Mouse (Mus musculus) lung, postnatal 36 days (tissue): ENCODE measurements at regions not wholly inside any gene's neighbourhood (a gene's known extent, or its start where the extent isn't known, plus 50 kb on each side); places are given as distances from the start of the nearest gene placed in this dataset.

Experiments used
- DNase-seq: peaks from one replicate; pipeline ENCODE4 v3.0.0; 2022; ENCODE audit warnings: mixed read lengths

DNA sequence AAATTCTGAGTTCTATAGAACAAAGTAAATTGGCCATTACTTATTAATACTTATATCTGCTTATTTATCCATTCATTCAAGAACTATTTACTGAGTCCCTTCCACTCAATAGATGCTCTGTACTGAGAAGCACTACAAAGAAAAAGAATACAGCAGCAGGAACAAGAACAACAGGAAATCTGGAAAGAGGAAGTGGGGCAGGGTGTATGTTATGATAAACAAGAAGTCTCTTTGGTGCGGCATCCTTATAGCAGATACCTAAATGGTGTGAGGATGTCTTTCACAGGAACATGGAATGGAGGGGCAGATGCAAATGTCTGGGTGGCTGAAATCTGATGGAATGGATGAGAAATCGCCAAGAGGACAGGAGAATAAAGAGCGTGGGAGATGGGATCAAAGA is 208.5 kb upstream of the Zc3h12c start:
- DNase-seq: no peak

DNA sequence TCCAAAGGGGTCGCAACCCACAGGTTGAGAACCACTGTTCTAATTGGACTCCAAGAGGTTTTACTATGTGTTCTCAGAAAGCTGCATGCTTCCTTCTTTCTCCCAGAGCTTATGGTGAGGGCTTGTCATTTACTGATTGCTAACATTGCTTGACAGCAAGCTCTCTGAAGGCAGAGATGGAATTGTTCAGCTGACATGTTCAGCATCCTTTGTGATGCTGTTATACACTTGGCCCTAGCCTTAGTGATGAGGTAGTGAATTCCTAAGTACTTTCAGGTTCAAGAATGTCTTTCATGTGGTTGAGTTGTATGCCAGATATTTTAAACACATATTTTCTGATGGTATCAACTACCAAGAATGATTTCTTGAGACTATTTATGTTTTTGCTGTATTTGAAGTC is 202.9 kb upstream of the Zc3h12c start:
- no peak for DNase-seq

DNA sequence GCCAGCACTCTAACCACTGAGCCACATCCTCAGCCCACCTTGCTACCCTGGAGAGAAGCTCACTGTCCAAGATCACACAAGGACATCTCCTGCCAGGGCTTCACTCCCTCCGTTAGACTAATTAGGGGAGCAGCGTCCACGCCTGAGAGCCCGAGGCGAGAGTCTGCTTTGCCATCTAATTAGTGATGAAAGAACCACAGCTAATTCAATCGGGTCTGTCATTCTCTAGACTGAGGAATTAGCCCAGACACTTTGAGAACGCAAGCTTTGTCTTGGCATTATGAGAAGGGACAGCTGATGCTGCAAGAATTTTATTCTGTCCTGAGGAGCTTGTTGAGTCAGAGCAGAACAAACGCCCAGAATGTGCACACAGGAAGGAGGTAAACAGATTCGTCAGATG is 200.5 kb upstream of the Zc3h12c start:
- no peak for DNase-seq

DNA sequence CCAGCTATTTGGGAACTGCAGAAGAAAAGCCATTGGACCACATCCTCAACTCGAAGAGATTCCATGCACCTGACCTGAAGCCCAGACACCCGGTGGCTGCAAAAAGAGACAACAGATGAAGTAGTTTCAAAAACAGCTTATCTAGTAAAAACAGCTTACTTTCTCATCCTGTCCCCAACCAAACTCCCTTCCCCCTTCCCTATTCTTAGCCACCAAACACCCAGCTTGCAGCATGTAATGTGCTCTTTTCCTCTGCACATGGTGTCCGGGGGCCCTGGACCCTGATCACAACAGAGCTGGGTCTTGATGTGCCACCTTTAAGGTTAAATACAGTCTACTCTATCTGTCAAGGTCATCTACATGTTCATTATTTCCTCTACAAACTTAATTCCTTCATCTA is 199.7 kb upstream of the Zc3h12c start:
- no peak for DNase-seq

DNA sequence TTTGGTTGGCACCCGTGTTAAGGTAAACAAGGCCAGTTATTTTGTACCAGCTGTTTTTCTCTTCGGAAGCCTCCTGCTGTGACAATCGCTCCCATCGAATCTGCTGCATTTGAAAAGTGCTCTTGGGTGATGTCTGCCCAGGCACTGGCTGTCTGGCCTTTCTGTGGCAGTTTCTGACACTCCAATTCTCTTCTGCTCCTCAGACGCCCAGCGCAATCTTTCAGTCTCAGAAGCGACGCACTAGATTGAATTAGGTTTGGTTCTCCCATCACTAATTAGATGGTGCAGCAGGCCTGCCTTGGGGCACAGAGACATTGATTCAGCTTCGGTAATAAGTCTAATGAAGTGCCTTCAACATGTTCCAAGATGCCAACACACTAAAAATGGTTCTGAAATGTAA is 197.7 kb upstream of the Zc3h12c start:
- no peak for DNase-seq

DNA sequence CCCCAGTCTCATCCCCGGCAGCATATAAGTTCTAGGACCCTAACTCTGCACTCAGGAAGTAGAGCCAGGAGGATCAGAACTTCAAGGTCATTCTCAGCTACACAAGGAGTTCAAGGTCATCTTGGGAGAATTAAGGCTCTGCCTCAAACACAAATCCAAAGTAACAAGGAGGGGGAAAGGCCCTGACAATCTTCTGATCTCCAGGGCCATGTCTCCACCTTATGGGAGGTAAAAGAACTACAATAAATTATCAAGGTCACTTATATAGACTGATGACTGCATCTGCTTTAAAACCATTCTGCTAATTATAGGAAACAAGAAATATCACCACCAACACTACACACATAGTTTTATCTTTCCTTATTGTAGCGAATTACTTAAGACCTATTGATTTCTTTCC is 193.2 kb upstream of the Zc3h12c start:
- DNase-seq: no peak

DNA sequence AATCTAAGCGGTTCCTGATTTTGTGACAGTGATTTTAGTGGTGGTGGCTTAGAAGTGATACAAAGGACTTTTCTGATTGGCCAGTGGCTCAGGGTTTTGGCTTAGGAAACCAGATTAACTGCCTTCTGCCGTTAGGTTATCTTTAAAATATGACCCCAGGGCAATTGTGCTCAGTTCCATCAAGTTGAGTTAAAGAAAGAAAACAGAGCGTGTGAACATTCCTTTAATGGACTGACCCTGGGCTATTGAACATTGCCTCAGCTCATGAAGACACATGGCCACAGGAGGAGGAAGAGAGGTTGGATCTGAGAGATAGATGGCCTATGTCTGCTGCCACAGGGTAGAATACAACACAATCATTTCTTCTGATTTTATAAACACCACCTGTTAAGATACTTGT is 191.0 kb upstream of the Zc3h12c start:
- DNase-seq: no peak

DNA sequence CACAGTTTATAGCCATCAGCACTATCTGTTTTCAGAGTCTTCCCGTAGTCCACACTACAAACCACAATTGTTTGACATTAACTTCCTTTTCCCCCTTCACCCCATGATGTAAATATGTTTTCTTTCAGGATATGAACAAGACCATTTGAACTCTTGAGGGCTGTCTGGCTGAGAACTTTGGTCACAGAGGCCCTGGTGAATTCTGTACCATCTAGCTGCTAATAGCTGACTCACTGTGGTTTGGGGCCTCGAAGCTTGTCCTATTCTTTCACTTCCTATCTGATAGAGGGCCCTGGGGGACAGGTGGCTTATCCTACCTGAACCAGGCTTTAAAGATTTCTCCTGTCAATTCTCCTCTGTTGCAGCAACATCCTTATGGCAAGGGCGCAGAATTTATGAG is 188.2 kb upstream of the Zc3h12c start:
- DNase-seq: no peak

DNA sequence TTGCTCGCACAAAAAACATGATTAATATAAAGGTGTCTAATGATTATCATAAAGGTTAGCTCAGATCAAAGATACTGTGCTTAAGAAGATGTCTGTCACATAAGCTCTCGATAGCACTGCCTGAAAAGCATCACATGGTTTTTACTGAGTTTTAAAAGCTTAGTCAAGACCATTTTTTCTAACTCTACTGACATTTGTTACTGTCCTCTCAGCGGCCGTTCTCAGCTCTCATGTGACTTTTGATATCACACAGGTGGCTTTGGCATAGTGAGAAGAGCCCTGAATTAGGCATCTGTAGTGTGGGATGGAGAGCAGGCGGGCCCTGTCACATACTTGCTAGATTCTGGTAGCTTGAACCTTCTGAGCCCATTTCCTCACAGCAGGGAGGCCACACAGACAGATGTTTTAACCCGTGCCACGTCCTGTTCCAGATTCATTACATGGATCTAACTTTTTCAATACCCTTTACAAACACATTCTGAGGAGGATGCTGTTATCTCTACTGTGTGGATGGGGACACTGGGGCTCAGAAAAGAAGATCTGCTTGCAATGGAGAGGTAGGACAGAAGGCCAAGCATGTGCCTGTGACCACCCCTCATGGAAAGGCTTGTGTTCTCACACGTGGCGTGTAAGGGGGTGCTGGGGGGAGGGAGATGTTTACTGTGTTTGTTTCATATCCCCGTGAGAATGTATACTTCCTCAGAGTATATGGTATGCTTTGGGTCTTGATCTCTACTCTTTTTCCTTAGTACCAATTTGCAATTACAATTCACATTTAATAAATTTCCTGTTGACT is 187.0 kb upstream of the Zc3h12c start:
- DNase-seq: no peak

DNA sequence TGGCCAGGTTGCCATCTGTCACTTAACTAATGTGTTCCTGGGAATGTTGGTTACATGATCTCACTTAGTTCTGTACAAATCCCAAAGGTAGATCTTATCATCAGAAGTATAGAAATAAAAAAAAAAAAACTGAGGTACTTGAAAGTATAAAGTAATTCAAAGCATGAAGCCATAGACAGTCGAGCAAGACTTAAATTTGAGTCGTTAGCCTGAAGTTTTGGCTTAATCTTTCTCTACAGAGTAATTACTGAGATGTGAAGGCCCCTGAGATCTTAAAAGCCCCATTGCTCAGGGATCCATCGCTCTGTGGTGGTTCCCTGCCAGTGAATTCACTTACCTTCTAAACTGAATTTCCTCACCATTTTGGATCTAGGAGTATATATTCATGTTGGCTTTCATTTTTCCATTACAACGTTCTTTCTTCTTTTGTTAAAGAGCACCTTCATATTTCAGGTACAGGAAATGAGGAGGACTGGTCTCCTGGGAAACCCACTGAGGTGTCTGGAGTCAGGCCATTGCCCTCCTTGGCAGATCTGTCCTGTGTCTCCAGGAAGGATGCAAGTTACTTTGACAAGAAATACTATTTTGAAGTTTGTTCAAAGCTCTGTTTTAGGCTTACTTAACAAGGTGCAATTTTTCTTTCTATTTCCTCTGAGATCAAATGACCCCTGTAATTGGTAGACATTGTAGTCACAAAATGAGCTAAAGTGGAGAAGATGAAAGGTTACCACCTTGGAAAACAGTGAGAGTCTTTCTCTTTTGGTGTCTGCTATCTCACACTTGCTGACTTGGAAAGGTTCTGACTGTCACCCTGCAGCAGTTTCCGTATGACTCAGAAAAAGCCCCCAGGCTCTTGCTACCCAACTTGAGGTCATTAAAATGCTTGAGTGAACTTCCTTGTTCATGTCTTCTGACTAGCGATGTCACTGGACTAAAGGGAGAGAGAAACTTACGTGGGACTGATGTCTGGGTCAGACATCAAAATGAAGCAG is 180.5 kb upstream of the Zc3h12c start:
- no peak for DNase-seq

DNA sequence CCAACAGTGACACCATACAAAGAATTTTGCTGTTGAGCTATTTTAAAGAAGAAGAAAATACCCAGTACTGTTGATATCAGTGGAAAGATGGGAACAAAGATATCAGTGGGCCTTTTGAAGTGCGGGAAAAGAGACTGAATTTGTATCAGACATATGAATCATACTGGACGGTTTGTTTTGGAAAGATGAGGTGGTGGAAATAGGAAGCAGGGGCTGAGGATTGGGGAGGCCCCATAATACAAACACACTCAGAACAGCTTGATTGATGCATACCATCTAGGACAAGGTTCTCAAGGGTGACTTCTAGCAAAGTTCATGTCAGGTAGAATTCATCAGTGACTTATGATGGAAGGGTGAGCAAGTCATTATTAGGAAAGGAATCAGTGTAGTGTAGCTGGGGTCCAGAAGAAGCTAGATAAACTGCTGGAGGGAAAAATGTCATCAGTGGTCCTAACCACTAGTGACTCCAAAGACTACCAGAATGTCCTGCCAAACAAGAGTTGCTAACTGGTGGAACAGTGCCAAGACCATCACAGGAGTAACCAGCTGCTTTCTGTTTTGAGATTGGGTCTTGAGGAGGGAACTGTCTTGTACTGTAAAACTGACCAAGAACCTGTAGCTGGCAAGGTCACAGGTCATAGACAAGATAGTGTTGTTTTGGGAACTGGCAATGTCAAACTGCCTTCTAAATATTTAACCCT is 176.0 kb upstream of the Zc3h12c start:
- peak; percentile 6 for DNase-seq

DNA sequence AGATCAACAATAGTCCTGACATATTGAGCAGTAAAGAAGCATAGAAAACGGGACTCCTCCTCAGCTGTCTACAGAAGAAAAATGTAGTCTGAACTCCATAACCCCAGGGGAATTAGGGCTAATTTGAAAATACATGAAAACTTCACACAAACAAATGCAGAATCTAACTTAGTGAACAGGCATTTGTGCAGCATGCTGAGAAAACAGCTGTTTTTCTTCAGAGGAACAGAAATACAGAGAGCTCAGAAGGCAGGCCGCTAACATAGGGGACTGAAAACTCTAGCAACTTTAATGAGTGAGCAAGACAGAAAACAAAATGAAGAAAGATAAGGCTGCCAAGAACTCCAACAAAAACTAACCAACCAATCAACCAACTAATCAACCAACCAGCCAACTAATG is 172.7 kb upstream of the Zc3h12c start:
- no peak for DNase-seq

DNA sequence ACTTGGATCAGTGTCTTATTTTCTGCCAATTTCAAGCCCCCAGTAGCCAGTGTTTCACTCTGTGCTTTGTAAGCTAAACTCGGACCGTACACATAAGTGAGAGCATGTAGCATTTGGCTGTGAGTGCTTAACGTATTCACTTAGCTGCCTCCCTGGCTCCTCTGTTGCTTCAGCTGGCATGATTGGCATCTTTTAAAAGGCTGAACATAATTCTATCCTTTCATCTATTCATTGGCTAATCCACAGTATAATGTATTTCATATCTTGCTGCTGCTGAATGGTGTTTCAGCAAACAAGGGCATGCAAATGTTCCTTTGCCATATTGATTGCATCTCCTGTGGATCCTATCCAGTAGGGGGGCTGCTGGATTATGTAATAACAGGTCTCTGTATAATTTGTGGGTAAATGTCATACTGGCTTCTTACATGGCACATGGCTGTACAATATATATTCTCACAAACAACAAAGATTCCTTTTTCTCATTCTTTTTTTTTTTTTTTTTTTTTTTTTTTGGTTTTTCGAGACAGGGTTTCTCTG is 169.5 kb upstream of the Zc3h12c start:
- DNase-seq: no peak

DNA sequence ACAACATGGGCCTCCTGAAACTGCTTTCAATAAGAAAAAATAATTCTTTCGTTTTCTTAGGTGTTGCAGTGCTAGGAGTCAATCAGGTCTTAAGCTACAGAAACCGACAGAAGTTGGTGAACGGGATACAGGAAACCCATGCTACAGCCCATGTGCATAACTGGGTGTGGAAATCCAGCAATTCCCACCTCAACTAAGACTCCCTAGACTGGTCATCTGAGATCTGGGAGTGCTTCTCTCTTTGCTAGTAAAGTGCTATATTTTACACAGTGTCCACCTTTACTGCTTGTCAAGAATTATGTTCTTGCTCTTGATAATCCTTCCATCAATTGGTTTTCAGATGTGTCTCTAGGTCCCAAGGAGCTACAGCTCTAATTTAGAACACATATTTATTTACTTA is 166.4 kb upstream of the Zc3h12c start:
- DNase-seq: no peak

DNA sequence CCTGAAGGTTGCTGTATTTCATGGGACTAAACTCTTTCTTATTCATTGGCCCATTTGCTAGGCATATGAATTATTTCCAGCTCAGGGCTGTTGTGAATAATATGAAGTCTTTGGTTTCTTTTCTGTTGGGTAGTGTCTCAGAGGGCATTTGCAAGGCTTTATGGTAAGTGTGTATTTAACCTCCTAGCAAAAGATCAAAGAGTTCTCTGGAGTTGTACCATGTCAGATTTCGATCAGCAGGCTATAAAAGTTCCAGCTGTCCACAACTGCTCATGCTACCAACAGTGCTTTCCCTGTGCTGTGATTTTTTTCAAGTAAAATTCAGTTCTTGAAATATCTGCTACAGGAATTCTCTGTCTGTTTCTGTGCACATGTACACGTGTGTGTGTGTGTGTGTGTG is 165.5 kb upstream of the Zc3h12c start:
- DNase-seq: no peak

DNA sequence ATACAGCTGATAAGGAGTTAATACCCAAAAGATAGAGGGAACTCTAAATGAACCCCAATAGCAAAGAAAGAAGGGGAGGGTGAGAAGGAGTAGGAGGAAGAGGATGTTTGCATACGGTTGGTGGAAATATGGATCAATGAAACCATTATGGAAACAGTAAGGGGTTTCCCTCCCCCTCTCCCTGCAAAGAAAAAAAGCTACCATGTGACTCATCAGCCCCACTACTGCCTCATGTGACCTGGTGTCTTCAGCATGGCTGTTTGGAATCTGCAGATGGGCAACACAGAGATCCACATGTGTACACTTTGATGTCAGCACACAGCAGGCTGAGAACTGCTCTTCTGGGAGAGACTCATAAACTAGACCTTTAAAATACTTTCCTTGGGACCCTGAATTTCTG is 163.4 kb upstream of the Zc3h12c start:
- no peak for DNase-seq

DNA sequence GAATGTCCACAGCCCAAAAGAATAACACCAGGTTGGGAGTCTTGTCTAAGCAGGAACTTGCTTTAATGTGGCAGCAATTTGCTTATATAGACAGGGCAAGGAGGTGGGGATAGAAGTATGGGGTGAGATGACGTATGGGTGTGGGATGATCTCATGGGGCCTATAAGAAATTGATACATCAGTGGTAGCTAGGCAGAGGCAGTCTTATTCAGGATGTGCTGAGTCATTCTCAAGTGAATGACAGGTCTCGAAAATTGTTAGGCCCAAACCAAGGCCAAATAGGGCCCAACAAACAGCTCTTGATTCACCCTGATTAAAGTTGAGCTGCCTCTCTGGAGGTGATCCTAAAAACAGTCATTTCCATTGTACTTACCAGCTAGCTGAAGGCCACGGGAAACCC is 162.3 kb upstream of the Zc3h12c start:
- no peak for DNase-seq

DNA sequence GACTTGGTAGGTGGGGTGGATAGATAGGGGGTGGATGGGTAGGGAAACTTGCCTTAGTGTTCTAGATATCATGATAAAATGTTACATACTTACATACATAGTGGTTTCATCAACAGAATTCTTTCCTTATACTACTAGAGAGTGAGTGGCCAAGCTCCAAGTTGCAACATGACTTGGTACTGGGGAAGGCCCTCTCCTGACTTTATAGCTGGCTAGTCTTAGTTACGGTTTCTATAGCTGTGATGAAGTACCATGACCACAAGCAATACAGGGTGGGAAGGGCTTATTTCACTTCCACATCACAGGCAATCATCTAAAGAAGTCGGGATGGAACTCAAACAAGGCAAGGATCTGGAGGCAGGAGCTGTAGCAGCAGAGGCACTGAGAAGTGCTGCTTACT is 156.0 kb upstream of the Zc3h12c start:
- DNase-seq: no peak

DNA sequence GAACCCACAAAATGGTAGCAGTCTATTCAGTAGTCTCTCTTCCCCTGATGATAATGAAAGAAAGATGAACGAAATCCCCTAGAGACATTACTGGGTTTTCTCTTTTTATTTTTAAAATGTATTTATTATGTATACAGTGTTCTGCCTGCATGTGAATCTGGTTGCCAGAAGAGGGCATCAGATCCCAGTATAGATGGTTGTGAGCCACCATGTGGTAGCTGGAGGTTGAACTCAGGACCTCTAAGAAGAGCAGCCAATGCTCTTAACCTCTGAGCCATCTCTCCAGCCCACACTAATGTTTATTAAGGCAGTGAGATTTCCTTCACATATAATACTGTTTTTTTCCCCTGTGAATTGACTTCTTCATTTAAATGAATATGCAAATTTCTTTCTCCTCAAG is 155.4 kb upstream of the Zc3h12c start:
- DNase-seq: no peak

DNA sequence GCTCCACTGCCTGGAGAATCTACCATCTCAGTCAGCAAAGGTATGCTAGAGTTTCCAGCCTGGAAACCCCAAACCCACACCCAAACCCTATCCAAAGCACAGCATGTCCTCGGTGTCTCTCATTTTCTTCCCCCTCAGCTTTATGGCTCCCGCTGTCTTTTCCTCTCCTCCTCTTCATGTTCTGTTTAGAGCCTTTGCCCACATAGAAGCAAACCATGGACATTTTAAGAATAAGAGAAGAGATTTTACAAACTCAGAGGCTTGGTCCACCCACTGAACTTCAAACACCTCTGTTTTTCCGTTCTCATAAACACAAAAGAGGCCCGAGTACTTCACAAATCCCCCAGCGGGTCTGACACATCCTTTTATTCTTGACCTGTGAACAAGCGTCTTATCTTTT is 154.9 kb upstream of the Zc3h12c start:
- DNase-seq: no peak

DNA sequence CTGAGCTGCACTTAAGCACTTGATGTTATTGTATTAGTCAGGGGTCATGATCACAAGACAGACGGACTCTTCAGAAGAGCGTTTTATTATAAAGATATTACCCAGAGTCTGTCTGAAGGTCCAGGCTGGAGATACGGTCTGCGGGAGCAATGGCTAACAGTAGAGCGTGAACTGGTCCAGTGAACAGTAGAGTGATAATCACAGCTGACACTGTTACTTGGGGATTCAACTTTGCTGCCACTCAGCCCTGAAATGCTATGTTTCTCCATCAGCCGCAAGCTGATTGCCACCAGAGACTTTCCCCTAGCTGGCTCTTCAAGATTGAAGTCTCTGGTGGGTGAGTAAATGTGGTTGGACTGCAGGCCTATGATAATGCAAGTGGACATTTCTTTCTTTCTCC is 133.1 kb upstream of the Zc3h12c start:
- no peak for DNase-seq

DNA sequence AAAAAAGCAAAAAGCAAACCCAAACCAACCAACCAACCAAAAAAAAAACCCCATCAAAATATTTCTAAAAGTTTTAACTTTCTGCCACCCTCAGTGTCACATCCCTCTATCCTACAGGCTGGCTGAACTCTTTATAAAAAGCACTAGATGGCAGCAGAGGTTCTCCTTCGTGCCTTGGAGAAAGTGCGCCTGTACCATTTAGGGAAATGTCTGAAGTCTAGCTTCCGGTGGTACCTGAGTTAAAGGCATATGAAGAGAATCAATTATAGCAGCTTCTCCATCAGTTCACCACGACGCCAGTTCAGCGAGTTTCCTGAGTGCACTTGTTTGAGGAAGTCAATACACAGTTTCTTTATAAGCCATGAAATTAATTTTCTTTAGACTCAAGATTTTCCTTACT is 130.0 kb upstream of the Zc3h12c start:
- DNase-seq: peak; percentile 11

DNA sequence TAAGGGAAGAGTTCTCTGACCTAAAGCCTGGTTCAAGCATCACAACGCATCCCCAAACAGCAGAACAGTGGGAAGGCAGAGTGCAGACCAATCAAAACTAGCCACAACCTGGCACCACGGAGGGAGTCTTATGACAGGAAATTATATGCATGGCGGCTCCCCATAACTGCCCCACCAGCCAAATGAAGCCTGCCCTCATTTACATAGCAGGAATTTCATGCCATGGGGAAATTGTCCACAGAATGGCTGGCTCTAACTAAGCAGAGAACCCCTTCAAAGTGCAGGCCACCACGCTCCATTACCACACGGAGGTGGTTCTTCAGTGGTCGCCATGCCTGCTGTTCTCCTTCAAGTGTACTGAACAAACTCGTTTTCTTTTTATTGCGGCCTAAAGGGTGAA is 126.3 kb upstream of the Zc3h12c start:
- no peak for DNase-seq
